Mouse (Mus musculus) myocyte (in vitro differentiated cells): ENCODE measurements around the gene Rmnd5a.

Source experiments
- MYOG ChIP-seq, 3 experiments: IDR thresholded peaks; one replicate each; pipeline ENCODE4 v1.6.1; 2011; ENCODE audit warnings: control low read depth in 2 of 3, low read depth in 2 of 3, mild to moderate bottlenecking in 2 of 3; ENCODE audit not compliant: insufficient read length in 2 of 3, control insufficient read depth in 1 of 3, insufficient read depth in 1 of 3
- POLR2A ChIP-seq: IDR thresholded peaks from one replicate; pipeline ENCODE4 v1.6.1; 2011; ENCODE audit warnings: low read depth, mild to moderate bottlenecking, control low read depth, moderate library complexity; ENCODE audit not compliant: insufficient read length
- USF1 ChIP-seq: IDR thresholded peaks from one replicate; pipeline ENCODE4 v1.6.1; 2011; ENCODE audit warnings: low read depth, mild to moderate bottlenecking, control low read depth, moderate library complexity

DNA sequence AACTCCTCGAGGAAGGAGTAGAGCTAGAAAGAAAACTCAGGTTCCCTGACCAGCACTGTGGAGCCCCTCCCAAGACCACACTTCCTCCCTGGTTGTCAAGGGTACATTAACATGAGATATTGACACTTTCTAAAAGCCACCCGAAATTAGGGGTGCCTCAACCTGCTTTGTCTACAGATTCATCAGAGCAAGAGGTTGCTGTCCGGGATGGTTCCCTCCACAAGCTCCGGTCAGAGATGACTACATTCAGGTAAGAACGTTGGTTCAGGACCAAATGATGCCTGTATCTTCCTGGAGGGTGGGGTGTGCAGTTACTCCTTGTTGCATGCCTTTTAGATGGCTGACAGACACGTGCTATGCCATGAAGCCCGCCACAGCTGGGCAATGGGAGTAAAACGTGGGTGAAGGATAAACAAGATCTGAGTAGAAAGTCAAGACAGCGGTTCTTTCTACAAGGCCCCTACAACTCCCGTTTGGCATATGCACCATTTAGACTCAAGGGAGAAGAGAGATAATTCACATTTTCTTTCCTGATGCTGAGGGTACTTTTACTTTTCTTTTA lies 87.5 kb downstream of the Rmnd5a start:
- TF ChIP-seq USF1: no peak
- TF ChIP-seq POLR2A: no peak
- TF ChIP-seq MYOG (IDR thresholded peaks at IDR 0.05; ENCODE audit: control insufficient read depth in 1 of 3, insufficient read depth in 1 of 3, insufficient read length in 2 of 3, low read depth in 2 of 3): no peak
